Mouse (Mus musculus) stomach, postnatal 0 days (tissue): ENCODE measurements at regions not wholly inside any gene's neighbourhood (a gene's known extent, or its start where the extent isn't known, plus 50 kb on each side); places are given as distances from the start of the nearest gene placed in this dataset.

ENCODE experiments used
- ATAC-seq: fragments of 200-750 bp; cut with Nextera tagmentation; 2 replicates; pipeline ENCODE4 v1.8.0; 2017; ENCODE audit not compliant: low FRiP score, low TSS enrichment
- DNase-seq: peaks from one replicate; pipeline ENCODE4 v3.0.0-alpha.2; 2016; ENCODE audit warnings: low spot score
- H3K27ac ChIP-seq: fragments of 300-500 bp; sonication (generic); replicated peaks from 2 replicates; pipeline ENCODE4 v1.5.1; 2014; ENCODE audit warnings: mild to moderate bottlenecking, control low read depth
- H3K27me3 ChIP-seq: fragments of 300-500 bp; sonication (generic); 2 replicates; pipeline ENCODE4 v1.6.1; 2014; ENCODE audit warnings: low read length; ENCODE audit not compliant: control insufficient read depth, insufficient read depth
- H3K36me3 ChIP-seq: fragments of 300-500 bp; sonication (generic); 2 replicates; pipeline ENCODE4 v1.6.1; 2014; ENCODE audit warnings: low read length, mixed read lengths; ENCODE audit not compliant: control insufficient read depth, insufficient read depth
- H3K4me1 ChIP-seq: fragments of 300-500 bp; sonication (generic); replicated peaks from 2 replicates; pipeline ENCODE4 v1.6.1; 2014; ENCODE audit warnings: antibody characterized with exemption; ENCODE audit not compliant: control insufficient read depth, insufficient read depth
- H3K4me2 ChIP-seq: fragments of 300-500 bp; sonication (generic); replicated peaks from 2 replicates; pipeline ENCODE4 v1.6.1; 2014; ENCODE audit warnings: low read depth, mild to moderate bottlenecking, control low read depth, moderate library complexity
- H3K4me3 ChIP-seq: fragments of 300-500 bp; sonication (generic); 2 replicates; pipeline ENCODE4 v1.5.1; 2014; ENCODE audit warnings: low read depth, low read length, control low read depth
- H3K9ac ChIP-seq: fragments of 300-500 bp; sonication (generic); 2 replicates; pipeline ENCODE4 v1.6.1; 2014; ENCODE audit warnings: mild to moderate bottlenecking, low read length, control low read depth, mixed read lengths
- H3K9me3 ChIP-seq: fragments of 300-500 bp; sonication (generic); 2 replicates; pipeline ENCODE4 v1.6.1; 2016; ENCODE audit warnings: low read length; ENCODE audit not compliant: control insufficient read depth
- CTCF ChIP-seq: IDR thresholded peaks from 2 replicates; pipeline ENCODE4 v1.5.1; 2016; ENCODE audit warnings: antibody characterized with exemption, low read depth, mild to moderate bottlenecking, moderate library complexity
- EP300 ChIP-seq: optimal IDR thresholded peaks from 2 replicates; pipeline ENCODE3; 2016; ENCODE audit warnings: antibody characterized with exemption
- WGBS: fragments of 180-500 bp; shearing (Covaris S2); extraction: QIAGEN DNeasy Blood & Tissue Kit; methylation state at CpG from one replicate; pipeline ENCODE4 v1.1.7; 2014; 5-methylcytosine and 5-hydroxymethylcytosine counted together

GRCm38 (mm10) chr14:120102010-120102748 is 59.9 kb upstream of the Oxgr1 start:
- DNase-seq (no peak), ATAC-seq (no peak)
- WGBS: 66% methylated on average over 7 of the region's 7 CpGs
- no peak overlapping the region for H3K9ac ChIP-seq
- TF ChIP-seq CTCF (no peak), EP300 (no peak)
- no peaks in the 10 kb centered on the region for H3K4me1 ChIP-seq
- H3K9me3 ChIP-seq: no peaks in the 10 kb centered on the region
- H3K4me2 ChIP-seq: no peak overlapping the region
- no peaks in the 10 kb centered on the region for H3K36me3 ChIP-seq
- no peak overlapping the region for H3K27ac ChIP-seq
- no peaks in the 10 kb centered on the region for H3K27me3 ChIP-seq
- no peak overlapping the region for H3K4me3 ChIP-seq

- TF ChIP-seq EP300: no peak
- no peak for TF ChIP-seq CTCF
- ATAC-seq: no peak
- Histone ChIP-seq H3K4me2 (no peak overlapping the region), H3K9me3 (no peaks in the 10 kb centered on the region), H3K9ac (no peak overlapping the region), H3K36me3 (no peaks in the 10 kb centered on the region), H3K27me3 (no peaks in the 10 kb centered on the region), H3K4me3 (no peak overlapping the region), H3K4me1 (no peaks in the 10 kb centered on the region), H3K27ac (no peak overlapping the region)
- no peak for DNase-seq
- WGBS: 4% methylated on average over 1 of the region's 1 CpGs
These were observed 60.5 kb upstream of the Oxgr1 start for GRCm38 (mm10) chr14:120102749-120103142.

GRCm38 (mm10) chr14:120109846-120110245 is 67.6 kb upstream of the Oxgr1 start:
- H3K27ac ChIP-seq: no peak overlapping the region
- 100% methylated on average over 1 of the region's 1 CpGs for WGBS
- no peaks in the 10 kb centered on the region for H3K36me3 ChIP-seq
- H3K4me1 ChIP-seq: no peaks in the 10 kb centered on the region
- H3K9me3 ChIP-seq: no peaks in the 10 kb centered on the region
- H3K4me2 ChIP-seq: no peak overlapping the region
- no peak overlapping the region for H3K9ac ChIP-seq
- H3K27me3 ChIP-seq: no peaks in the 10 kb centered on the region
- no peak for TF ChIP-seq EP300
- no peak for TF ChIP-seq CTCF
- H3K4me3 ChIP-seq: no peak overlapping the region
- ATAC-seq: no peak
- no peak for DNase-seq

GRCm38 (mm10) chr14:120113316-120113715 is 71.1 kb upstream of the Oxgr1 start:
- WGBS: 57% methylated on average over 4 of the region's 4 CpGs
- Histone ChIP-seq H3K4me3 (no peak overlapping the region), H3K4me1 (no peaks in the 10 kb centered on the region), H3K27ac (no peak overlapping the region), H3K9ac (no peak overlapping the region), H3K4me2 (no peak overlapping the region), H3K27me3 (no peaks in the 10 kb centered on the region), H3K36me3 (no peaks in the 10 kb centered on the region), H3K9me3 (no peaks in the 10 kb centered on the region)
- ATAC-seq: no peak
- DNase-seq: no peak
- TF ChIP-seq CTCF: no peak
- no peak for TF ChIP-seq EP300

- TF ChIP-seq EP300: no peak
- TF ChIP-seq CTCF: no peak
These were observed 76.3 kb upstream of the Oxgr1 start for GRCm38 (mm10) chr14:120118582-120118981.

GRCm38 (mm10) chr14:120119094-120119501 is 76.9 kb upstream of the Oxgr1 start:
- 75% methylated on average over 5 of the region's 5 CpGs for WGBS
- no peaks in the 10 kb centered on the region for H3K27me3 ChIP-seq
- no peaks in the 10 kb centered on the region for H3K9me3 ChIP-seq
- H3K27ac ChIP-seq: no peak overlapping the region
- no peak overlapping the region for H3K4me2 ChIP-seq
- ATAC-seq (no peak), DNase-seq (no peak)
- no peak overlapping the region for H3K4me3 ChIP-seq
- no peaks in the 10 kb centered on the region for H3K36me3 ChIP-seq
- no peaks in the 10 kb centered on the region for H3K4me1 ChIP-seq
- no peak overlapping the region for H3K9ac ChIP-seq
- TF ChIP-seq CTCF: no peak
- TF ChIP-seq EP300: no peak

More at GRCm38 (mm10) chr14:120118582-120118981, 76.3 kb upstream of the Oxgr1 start:
- Histone ChIP-seq H3K9ac (no peak overlapping the region), H3K9me3 (no peaks in the 10 kb centered on the region), H3K4me3 (no peak overlapping the region), H3K27ac (no peak overlapping the region), H3K27me3 (no peaks in the 10 kb centered on the region), H3K4me1 (no peaks in the 10 kb centered on the region), H3K4me2 (no peak overlapping the region), H3K36me3 (no peaks in the 10 kb centered on the region)
- 79% methylated on average over 7 of the region's 7 CpGs for WGBS
- ATAC-seq (no peak), DNase-seq (no peak)
